Mouse (Mus musculus) megakaryocyte, embryonic 14.5 days (primary cell): ENCODE results near the gene Klk11.

ENCODE experiments used
- FLI1 ChIP-seq: IDR thresholded peaks from 2 replicates; pipeline ENCODE4 v1.6.1; 2012; ENCODE audit warnings: low read length, inconsistent platforms, mixed read lengths
- GATA1 ChIP-seq: IDR thresholded peaks from 3 replicates; pipeline ENCODE4 v1.6.1; 2012; ENCODE audit warnings: mixed read lengths, low read length, inconsistent platforms, borderline replicate concordance

- TF ChIP-seq GATA1 (no peak), FLI1 (no peak)
Observed at GRCm38 (mm10) chr7:43785286-43785685, 10.9 kb downstream of the Klk11 start.
